Mouse (Mus musculus) adrenal gland, postnatal 36 days (tissue): ENCODE data around the gene Gm3045. TPM values are rescaled to one million over a fixed set of nuclear protein-coding genes. Genes with fewer than 3 reads are reported as not detected.

Experiments
- DNase-seq, 2 experiments: peaks; one replicate each; pipeline ENCODE4 v3.0.0; 2021; ENCODE audit warnings: mixed read lengths in 1 of 2
- total RNA-seq, 2 experiments: library from RNA; stranded (reverse); gene quantifications; 2 replicates each; pipeline ENCODE4 v1.2.3; 2021

Gene Gm3045
- total RNA-seq, 2 experiments from 2014 or later: not detected

DNA sequence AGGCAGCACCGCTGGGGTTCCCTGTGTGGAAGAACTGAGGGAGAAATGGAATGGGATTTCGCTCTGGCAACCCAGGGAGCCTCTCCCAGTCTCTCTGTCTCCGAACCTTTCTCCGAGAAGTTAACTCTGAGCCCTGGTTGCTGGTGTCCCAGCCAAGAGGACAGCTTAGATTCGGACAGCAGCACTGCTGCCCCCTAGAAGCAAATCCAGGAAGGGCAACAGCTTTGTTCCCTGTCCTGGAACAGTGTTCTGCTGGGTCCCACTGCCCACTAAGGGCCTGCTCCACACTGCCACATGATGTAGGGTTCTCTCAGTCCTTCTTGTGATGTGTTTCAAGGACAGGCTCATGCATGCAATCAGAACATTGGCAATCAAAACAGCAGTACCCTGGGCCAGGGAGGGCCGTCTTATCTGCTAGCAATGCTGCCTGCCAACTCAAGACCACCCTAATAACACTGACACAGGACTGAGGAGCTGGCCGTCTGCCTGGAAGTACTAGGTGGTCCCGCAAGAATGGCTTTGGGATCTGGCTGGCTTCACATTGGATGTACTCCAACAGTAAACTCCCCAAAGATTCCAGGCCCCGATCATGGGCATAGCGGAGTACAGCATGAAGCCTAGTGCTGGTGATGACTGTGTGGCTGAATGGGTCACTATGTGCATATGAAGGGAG, 9.4 kb downstream of the Gm3045 start:
- no peak for DNase-seq

DNA sequence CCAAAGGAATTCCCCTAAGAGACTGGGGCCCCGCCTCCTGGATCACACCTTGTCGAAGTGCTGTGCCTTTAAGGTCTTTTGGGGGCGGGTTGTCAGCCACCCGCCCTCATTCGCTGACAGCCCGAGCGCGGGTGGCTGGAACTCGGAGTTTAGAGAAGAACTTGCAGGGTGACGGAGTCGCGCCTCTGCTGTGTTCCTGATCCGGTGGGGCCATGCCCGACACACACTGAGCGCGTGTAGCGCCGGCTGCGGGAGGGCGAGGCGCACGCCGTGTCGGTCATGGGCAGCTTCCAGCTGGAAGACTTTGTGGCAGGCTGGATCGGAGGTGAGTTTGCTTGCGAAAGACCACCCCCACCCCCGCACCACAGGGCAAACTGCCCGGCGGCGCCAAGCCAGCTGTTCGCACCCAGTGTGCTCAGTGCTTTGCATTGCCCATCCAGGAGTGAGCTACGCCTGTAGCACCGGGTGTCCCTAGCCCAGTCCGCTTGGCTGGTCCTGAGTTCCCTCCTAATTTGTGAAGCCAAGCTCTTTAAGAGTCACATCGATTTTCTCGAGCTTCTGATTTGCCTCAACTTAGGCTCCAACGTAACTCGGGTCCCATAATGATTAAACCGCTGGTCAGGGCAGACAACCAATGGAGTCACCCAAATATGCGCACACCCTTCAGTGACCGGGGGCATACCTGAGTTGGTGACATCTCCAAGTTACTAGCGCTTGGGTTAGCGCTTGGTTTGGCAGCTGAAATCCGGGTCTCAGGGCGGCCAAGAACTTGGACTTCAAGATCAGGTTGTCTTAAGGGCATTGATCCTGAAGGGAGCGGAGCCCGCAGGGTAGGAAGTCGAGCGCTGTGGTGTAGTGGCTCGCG, 12.0 kb downstream of the Gm3045 start, which contains the start of gene Slc25a48:
TSS of gene Slc25a48 (plus strand) at position 145 of the 865 bp plus-strand sequence.
- DNase-seq: peak; percentile 28 to 70

DNA sequence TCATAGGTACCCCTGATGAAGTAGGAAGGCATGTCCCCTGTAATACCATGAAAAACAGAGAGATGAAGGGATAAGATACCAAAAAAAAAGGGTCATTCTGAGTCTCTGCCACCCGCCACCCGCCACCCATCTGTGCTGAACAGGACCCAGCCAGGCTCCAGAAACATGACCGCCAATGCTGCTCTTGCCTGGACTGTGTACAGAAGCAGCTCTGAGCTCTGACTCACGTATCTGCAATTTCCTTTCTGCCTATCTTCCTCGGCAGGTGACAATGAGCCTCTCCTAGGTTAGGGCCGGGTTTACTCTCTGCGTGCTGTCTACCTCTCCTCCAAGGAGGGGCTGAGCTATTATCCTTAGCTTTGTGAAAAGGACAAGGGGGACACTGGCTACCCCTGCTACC, 17.0 kb downstream of the Gm3045 start:
- no peak for DNase-seq

DNA sequence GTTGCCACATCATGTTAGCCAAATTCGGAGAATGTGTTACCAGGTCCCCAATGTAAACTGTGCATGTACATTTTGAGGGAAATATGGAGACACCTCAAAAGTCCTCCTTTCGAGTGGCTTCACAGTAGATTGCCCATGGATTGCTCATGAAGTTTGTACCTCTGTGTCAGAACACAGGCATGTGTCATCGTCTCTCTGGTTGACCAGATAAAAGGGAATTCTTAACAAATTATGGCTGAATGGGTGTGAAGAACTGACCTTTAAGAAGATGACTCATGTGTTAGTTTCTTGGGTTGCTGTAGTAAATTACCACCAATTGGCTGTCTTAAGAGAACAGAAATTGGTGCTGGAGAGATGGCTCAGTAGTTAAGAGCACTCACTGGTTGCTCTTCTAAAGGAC, 17.7 kb downstream of the Gm3045 start:
- DNase-seq: no peak

DNA sequence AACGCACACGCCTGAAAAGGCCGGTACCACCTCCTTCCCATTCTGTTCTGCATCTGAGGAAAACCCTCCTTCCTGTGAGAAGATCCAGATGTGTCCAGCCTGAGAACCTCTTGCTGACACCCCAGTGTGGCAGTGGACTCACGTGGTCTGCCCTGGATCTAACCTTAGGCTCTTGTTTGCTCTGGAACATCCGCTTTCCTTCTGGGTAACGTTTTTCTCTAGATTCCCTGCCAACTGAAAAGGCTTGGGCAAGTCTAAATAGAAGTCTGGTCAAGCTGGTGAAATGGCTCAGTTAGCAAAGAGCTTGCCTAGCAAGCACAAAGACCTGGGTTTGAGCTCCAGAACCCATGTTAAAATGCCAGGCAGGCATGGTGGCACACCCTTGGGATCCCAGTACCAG, 18.6 kb downstream of the Gm3045 start:
- DNase-seq: no peak

DNA sequence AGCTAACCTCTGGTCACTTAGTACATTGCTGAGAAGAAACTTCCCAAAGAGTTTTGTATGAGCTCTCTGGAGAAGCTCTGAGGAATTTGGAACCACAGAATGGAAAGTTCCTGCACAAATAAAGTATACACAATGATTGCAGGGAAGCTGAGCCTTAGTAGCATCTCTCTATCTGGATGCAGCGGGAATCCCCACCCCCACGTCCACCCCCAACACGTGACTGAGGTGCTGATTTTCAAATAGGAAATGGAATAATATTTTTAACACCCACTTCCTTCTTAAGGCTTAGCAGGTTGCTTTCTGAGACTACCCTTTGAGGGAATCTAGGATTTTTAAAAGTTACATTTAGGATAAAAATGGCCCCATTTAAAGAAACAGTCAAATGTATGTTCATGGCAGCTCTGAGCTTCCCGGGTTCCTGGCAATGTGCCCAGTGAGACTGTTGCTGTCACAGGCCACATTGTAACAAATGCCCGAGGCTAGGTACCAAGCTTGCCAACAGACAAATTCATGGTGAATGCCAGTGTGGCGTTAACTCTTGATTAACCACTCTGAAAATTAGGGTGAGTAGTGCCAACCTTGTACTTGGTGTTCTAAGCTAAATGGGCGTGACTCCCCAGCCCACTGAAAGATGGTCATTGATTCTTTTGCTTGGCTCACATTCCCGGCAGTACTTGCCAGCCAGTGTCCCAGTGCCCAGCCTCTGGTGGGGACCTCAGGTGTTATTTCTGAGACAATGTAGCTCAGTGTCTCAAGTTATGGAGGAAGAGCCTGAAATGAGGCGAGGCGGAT, 23.0 kb downstream of the Gm3045 start:
- peak in 1 of 2 experiments; percentile 5 for DNase-seq

DNA sequence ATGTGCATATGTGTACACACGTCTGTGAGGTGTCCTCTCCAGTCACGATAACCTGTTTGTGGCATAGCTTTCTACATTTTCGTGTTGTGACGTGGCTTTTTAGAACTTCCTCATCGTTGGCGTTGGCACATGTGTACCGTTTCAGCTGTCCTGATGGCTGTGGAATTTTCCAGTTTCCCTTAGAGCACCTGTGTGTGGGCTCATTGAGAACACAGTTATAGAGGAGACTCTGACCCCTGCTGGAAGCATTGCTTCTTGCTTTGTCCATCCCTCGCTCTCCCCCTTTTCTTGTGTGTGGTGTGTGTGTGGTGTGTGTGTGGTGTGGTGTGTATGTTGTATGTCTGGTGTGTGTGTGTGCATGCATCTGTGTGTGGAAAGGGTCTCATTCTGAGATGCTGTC, 23.6 kb downstream of the Gm3045 start:
- no peak for DNase-seq

DNA sequence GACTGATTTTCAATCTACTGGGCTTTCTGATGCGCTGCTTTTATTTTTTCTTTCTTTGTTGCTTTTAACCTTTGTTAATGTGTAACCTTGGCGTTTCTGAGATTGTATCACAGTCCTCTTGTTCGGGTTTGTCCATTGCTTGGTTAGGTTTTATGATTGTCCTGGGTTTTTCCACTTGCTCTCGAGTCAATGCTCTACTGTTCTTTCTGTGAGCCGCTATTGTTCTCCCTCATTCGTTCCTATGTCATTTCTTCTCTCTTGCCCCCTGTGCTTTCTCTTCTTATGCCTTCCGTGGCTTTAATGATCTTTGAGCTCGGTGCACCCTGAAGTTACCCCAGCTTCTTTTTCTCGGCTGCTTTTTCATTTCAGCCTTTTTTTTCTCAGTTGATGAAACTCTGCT, 31.6 kb downstream of the Gm3045 start:
- no peak for DNase-seq

DNA sequence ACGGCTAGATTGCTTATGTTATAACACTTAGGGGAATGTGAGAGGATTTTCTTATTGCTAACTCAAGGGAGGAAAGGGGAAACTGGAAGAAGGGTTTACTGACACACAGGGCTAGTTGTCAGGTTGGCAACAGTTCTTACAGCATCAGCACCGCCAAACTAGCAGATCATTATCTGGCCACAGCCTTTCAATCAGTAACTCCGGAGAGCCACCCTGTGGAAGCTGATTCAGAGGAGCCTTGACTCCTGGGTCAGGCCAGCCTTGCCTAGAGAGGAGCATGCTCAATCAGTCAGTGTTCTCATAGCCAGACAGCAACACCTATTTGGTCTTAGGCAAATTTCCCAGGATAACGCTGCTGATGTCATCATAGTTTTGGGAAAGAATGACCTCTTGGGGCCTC, 35.1 kb downstream of the Gm3045 start:
- DNase-seq: no peak

DNA sequence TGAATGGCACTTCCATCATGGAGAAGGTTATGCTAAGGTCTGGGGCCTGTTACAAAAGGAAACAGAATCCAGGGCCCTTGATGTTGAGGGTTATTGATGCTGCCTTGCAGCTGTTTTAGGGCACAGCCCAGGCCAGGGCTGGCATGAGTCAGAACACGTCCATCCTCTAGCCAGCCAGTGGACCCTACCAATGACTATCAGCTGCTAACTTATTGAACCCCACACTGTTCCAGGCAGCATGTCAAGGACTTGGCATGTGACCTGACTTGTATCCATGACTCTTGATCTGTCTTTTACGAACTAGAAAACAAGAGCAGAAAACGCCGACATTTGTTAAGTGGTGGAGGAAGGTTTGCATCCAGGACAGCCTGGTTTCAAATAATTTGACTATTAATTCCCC, 36.4 kb downstream of the Gm3045 start:
- DNase-seq: no peak

DNA sequence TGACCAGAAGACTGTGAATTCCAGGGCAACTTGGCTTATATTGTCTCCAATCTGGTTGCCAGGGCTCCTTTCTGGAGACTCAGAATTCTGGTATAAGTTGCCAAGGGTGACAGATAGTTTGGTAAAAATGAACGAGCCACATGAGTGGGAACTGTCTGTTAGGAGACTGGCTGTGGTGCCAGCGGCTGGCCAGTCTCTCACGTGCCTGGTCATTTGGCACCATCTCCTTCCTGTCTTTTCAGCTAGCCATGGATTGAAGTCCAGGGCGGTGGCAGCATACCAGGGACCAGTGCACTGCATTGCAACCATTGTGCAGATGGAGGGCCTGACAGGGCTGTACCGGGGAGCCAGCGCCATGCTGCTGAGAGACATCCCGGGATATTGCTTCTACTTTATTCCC, 36.9 kb downstream of the Gm3045 start:
- no peak for DNase-seq

DNA sequence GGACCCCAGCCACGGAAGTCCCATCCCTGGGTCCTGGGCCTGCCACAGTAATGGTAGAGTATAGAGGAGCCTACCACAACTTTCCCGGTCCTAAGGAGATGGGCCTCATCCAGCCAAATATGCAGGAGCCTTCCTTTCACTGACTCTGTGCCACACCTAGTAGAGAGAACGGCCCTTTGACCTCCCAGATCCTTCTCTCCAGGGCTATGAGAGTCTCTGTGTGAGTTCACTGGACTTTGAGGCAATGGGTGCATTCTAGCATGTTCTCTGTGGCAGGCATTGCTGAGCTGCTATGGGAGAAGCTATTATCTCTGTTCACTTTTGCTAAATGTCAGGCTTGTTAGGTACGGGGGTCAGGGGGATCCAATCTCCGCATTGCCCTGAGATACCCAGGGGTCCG, 37.4 kb downstream of the Gm3045 start:
- no peak for DNase-seq

DNA sequence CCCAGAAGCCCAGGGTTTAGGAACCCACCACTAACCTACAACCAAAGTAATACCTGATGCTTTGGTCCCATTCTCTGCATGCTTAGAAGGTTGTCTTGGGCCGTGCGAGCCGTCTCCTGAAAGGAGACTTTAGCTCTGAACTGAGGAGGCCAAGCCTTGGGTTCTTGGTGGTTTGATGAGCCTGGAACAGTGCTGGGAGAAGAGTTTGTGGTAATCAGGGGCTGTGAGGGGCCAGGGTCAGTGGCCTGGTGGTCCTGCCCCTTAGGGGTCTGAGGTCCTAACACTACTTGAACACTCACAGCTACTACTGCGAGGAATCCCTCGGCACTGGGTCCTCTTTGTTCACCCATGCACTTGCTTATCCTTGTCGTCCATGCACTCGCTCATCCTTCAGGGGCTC, 41.4 kb downstream of the Gm3045 start:
- no peak for DNase-seq

DNA sequence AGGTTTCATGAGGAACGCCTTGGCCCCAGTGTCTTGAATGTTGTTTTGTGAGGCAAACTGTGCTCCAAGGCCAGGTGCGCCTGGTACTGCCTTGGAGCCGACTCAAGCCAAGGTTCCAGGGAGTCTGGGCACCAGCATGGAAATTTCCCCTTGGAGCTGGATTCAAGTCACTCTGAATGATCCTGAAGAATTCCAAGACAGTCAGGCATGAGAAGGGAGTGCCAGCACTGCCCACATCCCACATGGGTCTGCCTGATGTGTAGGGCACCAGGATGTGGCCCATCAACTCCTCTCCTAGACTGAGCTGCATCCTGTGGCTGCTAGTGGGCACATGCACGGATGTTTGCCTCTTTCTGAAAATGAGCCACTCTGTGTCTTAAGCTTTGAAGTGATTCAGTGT, 42.1 kb downstream of the Gm3045 start:
- no peak for DNase-seq

DNA sequence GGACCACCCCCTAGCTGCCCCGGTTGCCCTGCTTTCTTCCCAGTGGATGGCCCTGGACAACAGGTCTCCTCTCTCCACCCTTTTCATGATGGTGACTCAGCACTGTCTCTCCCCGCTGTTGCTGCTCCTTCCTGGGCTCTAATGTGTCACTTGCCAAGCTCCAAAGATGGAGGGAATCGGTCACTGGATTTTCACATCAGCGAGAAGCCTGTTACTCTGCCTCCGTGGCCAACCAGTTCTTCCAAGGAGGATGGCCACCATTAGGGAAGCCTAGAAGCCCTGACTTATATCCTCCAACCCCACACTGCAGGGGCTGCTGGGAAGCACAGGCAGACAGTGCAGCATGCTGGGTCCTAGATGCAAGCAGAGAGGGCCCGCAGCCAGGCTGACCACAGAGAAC, 44.8 kb downstream of the Gm3045 start:
- DNase-seq: peak in 1 of 2 experiments; percentile 12

DNA sequence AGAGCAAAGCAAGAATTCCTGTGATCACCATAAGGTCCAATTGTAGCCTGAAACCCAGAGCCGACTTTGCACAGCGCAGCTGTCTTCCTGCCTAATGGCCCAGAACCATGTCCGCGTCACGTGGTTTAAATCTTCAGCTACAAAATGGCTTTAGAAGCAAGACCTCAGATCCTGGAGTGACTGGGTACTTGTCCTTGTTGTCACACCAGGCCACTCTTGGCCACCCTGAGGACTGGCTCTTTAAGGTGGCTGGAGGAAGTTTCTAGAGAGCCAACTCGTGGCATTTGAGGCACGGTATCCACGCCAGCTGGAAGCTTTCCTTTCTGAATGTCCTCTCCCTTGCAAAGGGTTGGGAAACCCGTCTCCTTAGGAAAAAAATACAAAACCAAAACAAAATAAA, 45.6 kb downstream of the Gm3045 start:
- peak; percentile 15 to 38 for DNase-seq

DNA sequence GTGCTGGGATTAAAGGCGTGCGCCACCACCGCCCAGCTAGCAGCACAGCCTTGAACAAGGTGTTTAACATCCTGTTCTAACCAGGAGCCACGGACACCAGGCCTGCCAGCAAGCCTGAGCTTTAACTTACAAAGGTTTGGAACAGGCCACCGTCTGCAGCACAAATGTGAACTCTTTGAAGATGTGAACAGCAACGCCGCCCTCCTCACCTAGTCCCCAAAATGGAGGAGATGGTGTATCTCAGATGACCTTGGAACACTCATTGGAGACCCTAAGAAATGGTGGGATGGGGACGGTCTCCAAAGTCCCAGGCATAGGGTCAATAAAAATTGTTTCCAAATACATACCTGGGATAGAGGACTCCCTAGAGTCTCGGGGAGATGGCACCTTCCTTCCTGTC, 46.3 kb downstream of the Gm3045 start:
- DNase-seq: no peak

DNA sequence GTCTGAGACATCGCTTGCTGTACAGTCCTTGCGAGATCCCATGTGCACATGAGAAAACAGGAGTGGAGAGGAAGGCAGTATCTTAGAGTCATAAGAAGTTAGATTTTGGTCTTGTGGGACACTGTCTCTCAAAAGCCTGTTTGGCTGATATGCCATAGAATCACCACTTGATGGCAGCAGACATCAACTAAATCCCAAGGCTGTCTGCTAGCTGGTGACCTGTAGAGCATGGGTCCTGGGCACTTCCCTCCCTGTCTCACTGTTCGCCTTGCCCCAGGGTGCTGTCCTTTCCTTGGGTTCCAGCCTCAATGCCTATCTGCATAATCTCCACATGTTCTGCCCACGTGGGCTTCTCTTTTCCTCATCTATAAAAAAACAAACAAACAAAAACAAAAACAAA, 49.0 kb downstream of the Gm3045 start:
- peak; percentile 45 to 54 for DNase-seq

DNA sequence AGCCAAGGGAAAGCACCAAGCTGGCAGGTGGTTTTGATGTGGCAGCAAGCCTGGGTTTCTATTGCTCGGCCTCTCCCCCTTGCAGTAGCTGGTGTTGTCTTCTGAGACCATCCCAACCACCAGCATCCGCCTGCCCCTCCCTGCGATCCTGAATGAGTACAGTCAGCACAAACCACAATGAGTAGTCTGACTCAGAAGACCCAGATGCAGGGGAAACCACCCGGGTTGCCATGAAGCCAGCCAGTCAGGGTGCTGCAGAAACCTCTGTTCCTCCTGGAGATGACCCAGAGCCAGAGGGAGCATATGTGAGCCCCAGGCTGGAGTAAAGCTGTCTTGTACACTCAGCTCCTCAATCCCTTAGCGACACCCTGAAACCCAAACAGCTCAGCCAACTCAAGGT, 50.4 kb downstream of the Gm3045 start:
- DNase-seq: no peak

DNA sequence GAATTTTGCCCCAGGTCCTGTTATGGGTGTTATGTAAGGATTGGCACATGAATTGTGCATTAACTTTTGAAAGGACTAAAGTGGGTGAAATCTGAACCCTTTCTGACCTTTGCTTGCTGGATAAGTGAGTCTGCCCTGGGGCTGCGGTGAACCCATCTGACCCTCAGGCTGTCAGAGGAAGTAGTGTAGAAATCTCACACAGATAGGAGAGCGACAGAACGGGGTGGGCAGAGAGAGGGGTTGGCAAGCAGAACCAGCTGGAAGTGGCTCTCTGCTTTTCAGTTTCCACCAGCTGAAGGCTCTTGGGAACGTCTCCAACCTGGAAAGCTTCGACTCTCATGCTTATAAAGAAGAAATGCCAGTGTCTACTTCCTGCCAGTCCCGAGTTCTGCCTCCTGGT, 50.9 kb downstream of the Gm3045 start:
- DNase-seq: peak in 1 of 2 experiments; percentile 10

DNA sequence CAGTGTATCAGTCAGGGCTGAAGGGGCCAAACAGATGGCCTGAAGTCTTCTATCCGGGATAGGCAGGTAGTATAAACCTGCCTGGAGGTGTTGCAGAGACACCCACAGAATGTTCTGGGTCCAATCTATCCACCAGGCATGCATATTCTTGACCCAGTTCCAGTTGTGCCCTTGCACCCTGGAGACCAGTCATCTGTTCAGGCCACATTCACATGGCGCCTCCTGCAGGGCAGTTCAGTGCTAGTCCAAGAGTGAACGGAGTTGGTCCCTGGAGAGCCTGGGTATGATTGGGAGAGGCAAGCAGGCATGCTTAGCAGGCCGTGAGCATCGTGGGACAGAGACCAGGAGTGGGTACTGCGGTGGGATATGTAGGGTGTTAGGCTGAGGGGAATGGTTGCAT, 51.6 kb downstream of the Gm3045 start:
- no peak for DNase-seq

DNA sequence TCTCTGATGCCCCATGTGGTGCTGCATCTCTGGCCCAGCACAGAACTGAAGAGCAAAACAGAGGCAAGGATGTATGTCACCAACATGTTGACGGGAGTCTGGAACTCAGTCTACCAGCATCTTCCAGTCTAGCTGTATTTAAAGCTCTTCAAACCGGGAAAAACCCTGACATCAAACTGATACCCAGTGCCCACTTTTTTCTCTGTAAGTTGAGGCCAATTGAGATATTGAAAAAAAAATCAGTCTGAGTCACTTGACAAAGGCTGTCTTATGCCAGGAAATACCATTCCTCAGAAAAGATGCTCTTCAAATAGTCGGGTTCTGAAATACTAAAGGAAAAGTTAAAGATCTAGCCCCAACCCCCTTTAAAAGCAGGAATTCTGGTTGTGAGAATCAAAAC, 55.8 kb downstream of the Gm3045 start, which contains the start of gene Il9:
TSS of gene Il9 (minus strand) at position 101 of the 400 bp plus-strand sequence.
- DNase-seq: no peak
